Mouse (Mus musculus) kidney, postnatal 0 days (tissue): ENCODE measurements around the gene H2-Ob. TPM values are rescaled to one million over a fixed set of nuclear protein-coding genes. Genes with fewer than 3 reads are reported as not detected.

Source experiments
- ATAC-seq: fragments of 200-750 bp; cut with Nextera tagmentation; replicated peaks from 2 replicates; pipeline ENCODE4 v1.8.0; 2017; ENCODE audit warnings: low read depth, moderate number of reproducible peaks, moderate TSS enrichment, moderate library complexity; ENCODE audit not compliant: low FRiP score
- DNase-seq: peaks from one replicate; pipeline ENCODE4 v3.0.0-alpha.2; 2016; ENCODE audit warnings: low spot score
- H3K27ac ChIP-seq: fragments of 300-500 bp; sonication (generic); 2 replicates; pipeline ENCODE4 v1.5.1; 2014; ENCODE audit warnings: mild to moderate bottlenecking
- H3K27me3 ChIP-seq: fragments of 300-500 bp; sonication (generic); 2 replicates; pipeline ENCODE4 v1.6.1; 2014; ENCODE audit warnings: low read length, mixed read lengths; ENCODE audit not compliant: insufficient read depth
- H3K36me3 ChIP-seq: fragments of 300-500 bp; sonication (generic); 2 replicates; pipeline ENCODE4 v1.6.1; 2014; ENCODE audit warnings: low read length, mixed read lengths; ENCODE audit not compliant: insufficient read depth
- H3K4me1 ChIP-seq: fragments of 300-500 bp; sonication (generic); replicated peaks from 2 replicates; pipeline ENCODE4 v1.6.1; 2014; ENCODE audit warnings: antibody characterized with exemption, low read length, mixed read lengths; ENCODE audit not compliant: insufficient read depth
- H3K4me2 ChIP-seq: fragments of 300-500 bp; sonication (generic); 2 replicates; pipeline ENCODE4 v1.6.1; 2014; ENCODE audit warnings: mild to moderate bottlenecking, low read length, moderate library complexity, mixed read lengths
- H3K4me3 ChIP-seq: fragments of 300-500 bp; sonication (generic); replicated peaks from 2 replicates; pipeline ENCODE4 v1.5.1; 2014; ENCODE audit warnings: low read depth, low read length
- H3K9ac ChIP-seq: fragments of 300-500 bp; sonication (generic); 2 replicates; pipeline ENCODE4 v1.6.1; 2014; ENCODE audit warnings: low read depth, low read length
- H3K9me3 ChIP-seq: fragments of 300-500 bp; sonication (generic); replicated peaks from 2 replicates; pipeline ENCODE4 v1.6.1; 2016; ENCODE audit warnings: low read length, inconsistent platforms, mixed read lengths
- CTCF ChIP-seq: IDR thresholded peaks from 2 replicates; pipeline ENCODE4 v1.5.1; 2016; ENCODE audit warnings: antibody characterized with exemption, low read depth, mild to moderate bottlenecking, moderate library complexity
- WGBS: fragments of 180-500 bp; shearing (Covaris S2); extraction: QIAGEN DNeasy Blood & Tissue Kit; methylation state at CpG from one replicate; pipeline ENCODE4 v1.1.7; 2014; 5-methylcytosine and 5-hydroxymethylcytosine counted together
- polyA plus RNA-seq: library from polyadenylated mRNA; unstranded; fragments of >200 nt; fragmentation: Nextera tagmentation; extraction: Ambion mirVana; gene quantifications from 2 replicates; pipeline ENCODE4 v1.2.1, GENCODE M21; 2015

H2-Ob gene
- polyA plus RNA-seq, 1 experiment from 2014 or later = 0.18 TPM

- Histone ChIP-seq H3K9me3 (no peaks in the 10 kb centered on the region), H3K36me3 (no peaks in the 10 kb centered on the region), H3K4me1 (no peaks in the 10 kb centered on the region), H3K27me3 (no peaks in the 10 kb centered on the region), H3K27ac (no peak overlapping the region), H3K4me2 (no peak overlapping the region), H3K9ac (no peak overlapping the region), H3K4me3 (no peak overlapping the region)
- 68% methylated on average over 3 of the region's 3 CpGs for WGBS
- no peak for DNase-seq
- no peak for ATAC-seq
- no peak for TF ChIP-seq CTCF
Measured at GRCm38 (mm10) chr17:34299356-34299755, 60.7 kb downstream of the H2-Ob start.

DNA sequence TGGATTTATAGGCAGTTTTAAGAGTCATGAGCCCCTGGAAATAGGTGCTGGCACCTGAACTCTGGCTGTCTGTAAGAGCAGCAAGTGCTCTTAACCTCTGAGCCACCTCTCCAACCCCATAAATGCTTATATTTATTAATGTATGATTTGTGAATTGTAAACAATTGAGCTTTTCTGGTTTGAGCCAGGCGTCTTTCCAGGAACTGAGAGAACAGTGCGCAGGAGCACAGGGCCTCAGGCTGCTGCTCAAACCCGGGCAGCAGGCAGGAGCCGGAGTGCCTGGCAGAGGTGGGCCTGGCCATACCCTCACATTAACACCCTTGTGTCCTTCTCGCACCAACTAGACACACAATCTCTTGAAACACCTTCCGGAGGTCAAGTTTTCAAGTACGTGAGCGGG, 61.4 kb downstream of the H2-Ob start:
- H3K4me2 ChIP-seq = no peak overlapping the region
- no peak overlapping the region for H3K27ac ChIP-seq
- H3K9me3 ChIP-seq = no peaks in the 10 kb centered on the region
- H3K36me3 ChIP-seq = no peaks in the 10 kb centered on the region
- ATAC-seq (no peak), DNase-seq (no peak)
- H3K4me1 ChIP-seq = no peaks in the 10 kb centered on the region
- 81% methylated on average over 8 of the region's 8 CpGs for WGBS
- H3K27me3 ChIP-seq = no peaks in the 10 kb centered on the region
- H3K9ac ChIP-seq = no peak overlapping the region
- H3K4me3 ChIP-seq = no peak overlapping the region
- no peak for TF ChIP-seq CTCF

DNA sequence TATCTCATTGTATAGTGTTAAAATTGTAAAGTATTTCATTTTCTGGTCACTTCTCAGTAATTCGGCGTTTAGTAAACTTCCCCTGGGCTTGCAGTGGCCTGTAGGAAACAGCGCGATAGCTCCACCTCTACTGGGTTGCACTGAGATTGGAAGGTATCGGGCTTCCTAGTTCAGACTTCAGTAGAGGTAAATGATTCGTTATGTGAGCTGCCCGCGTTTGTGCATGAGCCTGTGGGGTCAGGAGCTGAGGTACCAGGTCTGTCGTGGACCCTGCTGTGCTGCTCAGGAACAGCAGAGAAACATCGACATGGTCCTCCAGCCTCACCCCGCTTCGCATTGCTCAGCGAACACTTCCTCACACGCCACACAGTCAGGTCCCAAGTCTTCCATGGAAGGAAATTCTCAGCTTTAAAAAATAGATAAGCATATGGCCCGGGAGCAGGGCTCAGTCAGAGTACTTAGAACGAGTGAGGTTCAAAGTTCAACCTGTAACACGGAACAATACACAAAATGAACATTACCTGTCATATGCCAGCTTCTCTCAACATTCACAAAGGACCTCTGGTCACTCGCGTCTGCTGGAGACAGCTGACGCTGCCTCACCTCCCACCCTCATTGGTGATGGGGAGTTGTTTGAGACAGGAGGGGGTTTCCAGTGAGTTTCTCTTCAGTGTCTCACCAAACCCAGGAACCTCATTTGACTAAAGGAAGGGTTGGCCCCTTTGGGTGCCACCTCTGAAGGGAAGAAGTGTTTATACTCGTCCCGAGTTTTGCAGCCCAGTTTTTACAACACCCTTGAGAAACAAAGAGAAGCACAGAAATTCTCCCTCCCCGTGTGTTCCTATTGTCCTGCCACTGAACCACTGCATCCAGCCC, 62.2 kb downstream of the H2-Ob start:
- Histone ChIP-seq H3K36me3 (no peaks in the 10 kb centered on the region), H3K4me3 (no peak overlapping the region), H3K4me2 (no peak overlapping the region), H3K9me3 (no peaks in the 10 kb centered on the region), H3K4me1 (no peaks in the 10 kb centered on the region), H3K27me3 (no peaks in the 10 kb centered on the region), H3K27ac (no peak overlapping the region), H3K9ac (no peak overlapping the region)
- WGBS = 69% methylated on average over 23 of the region's 23 CpGs
- no peak for TF ChIP-seq CTCF
- no peak for DNase-seq
- ATAC-seq = no peak

- TF ChIP-seq CTCF = no peak
- Histone ChIP-seq H3K27ac (no peak overlapping the region), H3K9me3 (no peaks in the 10 kb centered on the region), H3K4me2 (no peak overlapping the region), H3K27me3 (no peaks in the 10 kb centered on the region), H3K9ac (no peak overlapping the region), H3K4me1 (no peaks in the 10 kb centered on the region), H3K36me3 (no peaks in the 10 kb centered on the region), H3K4me3 (no peak overlapping the region)
- no peak for ATAC-seq
- 85% methylated on average over 4 of the region's 4 CpGs for WGBS
- DNase-seq = no peak
Measured at GRCm38 (mm10) chr17:34301670-34302190, 63.0 kb downstream of the H2-Ob start.

GRCm38 (mm10) chr17:34303789-34304188, 65.1 kb downstream of the H2-Ob start:
- Histone ChIP-seq H3K27me3 (no peaks in the 10 kb centered on the region), H3K4me3 (no peak overlapping the region), H3K9me3 (no peaks in the 10 kb centered on the region), H3K36me3 (no peaks in the 10 kb centered on the region), H3K4me2 (no peak overlapping the region), H3K4me1 (no peaks in the 10 kb centered on the region), H3K27ac (no peak overlapping the region), H3K9ac (no peak overlapping the region)
- TF ChIP-seq CTCF = no peak
- 90% methylated on average over 2 of the region's 2 CpGs for WGBS
- DNase-seq = no peak
- no peak for ATAC-seq

Other genes starting within 250 kb of the H2-Ob start
- gene H2-K1, start 238.6 kb upstream of the H2-Ob start, polyA plus RNA-seq = 76.0 and 82.2 TPM in 2 replicates
- 17.9 and 23.3 TPM in 2 replicates for gene Ring1, start 214.2 kb upstream of the H2-Ob start, polyA plus RNA-seq
- 64.9 and 65.7 TPM in 2 replicates for gene H2-Ke6, start 210.8 kb upstream of the H2-Ob start, polyA plus RNA-seq
- 149 and 165 TPM in 2 replicates for gene Slc39a7, start 207.2 kb upstream of the H2-Ob start, polyA plus RNA-seq
- gene Rxrb, start 207.1 kb upstream of the H2-Ob start, polyA plus RNA-seq = 42.3 and 46.1 TPM in 2 replicates
- 1.4 and 1.6 TPM in 2 replicates for gene Col11a2, start 199.5 kb upstream of the H2-Ob start, polyA plus RNA-seq
- 0.83 and 0.95 TPM in 2 replicates for gene H2-Oa, start 146.6 kb upstream of the H2-Ob start, polyA plus RNA-seq
- gene H2-DMa, start 119.4 kb upstream of the H2-Ob start, polyA plus RNA-seq = 18.6 and 20.6 TPM in 2 replicates
- gene Brd2, start 116.3 kb upstream of the H2-Ob start, polyA plus RNA-seq = 90.2 and 100 TPM in 2 replicates
- 15.3 and 19.4 TPM in 2 replicates for gene H2-DMb2, start 95.6 kb upstream of the H2-Ob start, polyA plus RNA-seq
- gene H2-DMb1, start 85.8 kb upstream of the H2-Ob start, polyA plus RNA-seq = 12.9 and 13.5 TPM in 2 replicates
- gene Tap1, start 51.4 kb upstream of the H2-Ob start, polyA plus RNA-seq = 8.5 and 8.8 TPM in 2 replicates
- gene Psmb9, start 51.1 kb upstream of the H2-Ob start, polyA plus RNA-seq = 5.9 TPM in 2 replicates
- 17.7 and 21.6 TPM in 2 replicates for gene Psmb8, start 41.2 kb upstream of the H2-Ob start, polyA plus RNA-seq
- 8.8 TPM in 2 replicates for gene Tap2, start 35.4 kb upstream of the H2-Ob start, polyA plus RNA-seq
- gene H2-Ab1, start 18.8 kb downstream of the H2-Ob start, polyA plus RNA-seq = 48.2 and 49.7 TPM in 2 replicates
- 5.9 and 6.0 TPM in 2 replicates for gene H2-Aa, start 48.9 kb downstream of the H2-Ob start, polyA plus RNA-seq
- gene H2-Eb1, start 67.0 kb downstream of the H2-Ob start, polyA plus RNA-seq = 13.6 and 14.3 TPM in 2 replicates
- gene H2-Eb2, start 86.8 kb downstream of the H2-Ob start, polyA plus RNA-seq = 0.06 TPM in 1 of 2 replicates, not detected in the other
- gene Btnl2, start 115.9 kb downstream of the H2-Ob start, polyA plus RNA-seq = 0.04 TPM in 1 of 2 replicates, not detected in the other
- not detected in 2 replicates for gene Btnl1, start 138.2 kb downstream of the H2-Ob start, polyA plus RNA-seq
- gene BC051142, start 159.9 kb downstream of the H2-Ob start, polyA plus RNA-seq = 1.2 and 1.4 TPM in 2 replicates
- not detected in 2 replicates for gene Btnl4, start 238.4 kb downstream of the H2-Ob start, polyA plus RNA-seq